Mouse (Mus musculus) limb, embryonic 14.5 days (tissue): ENCODE data around the gene Klhl9. TPM values are rescaled to one million over a fixed set of nuclear protein-coding genes. Genes with fewer than 3 reads are reported as not detected.

Experiments used
- ATAC-seq: fragments of 200-750 bp; cut with Nextera tagmentation; 2 replicates; pipeline ENCODE4 v1.8.0; 2017; ENCODE audit warnings: low read depth, moderate number of reproducible peaks, moderate TSS enrichment; ENCODE audit not compliant: low FRiP score
- DNase-seq: peaks from one replicate; pipeline ENCODE4 v3.0.0-alpha.2; 2015; ENCODE audit warnings: low spot score
- H3K27ac ChIP-seq: fragments of 300-500 bp; sonication (generic); replicated peaks from 2 replicates; pipeline ENCODE4 v1.5.1; 2014; ENCODE audit warnings: low read depth, mild to moderate bottlenecking, low read length, moderate library complexity, mixed read lengths
- H3K27me3 ChIP-seq: fragments of 300-500 bp; sonication (generic); 2 replicates; pipeline ENCODE4 v1.6.1; 2014; ENCODE audit warnings: low read length, mixed read lengths; ENCODE audit not compliant: control insufficient read depth, insufficient read depth
- H3K36me3 ChIP-seq: fragments of 300-500 bp; sonication (generic); 2 replicates; pipeline ENCODE4 v1.6.1; 2014; ENCODE audit warnings: mild to moderate bottlenecking, low read length, moderate library complexity, mixed read lengths; ENCODE audit not compliant: control insufficient read depth, insufficient read depth
- H3K4me1 ChIP-seq: fragments of 300-500 bp; sonication (generic); 2 replicates; pipeline ENCODE4 v1.6.1; 2014; ENCODE audit warnings: antibody characterized with exemption, low read length, mixed read lengths; ENCODE audit not compliant: control insufficient read depth, insufficient read depth
- H3K4me2 ChIP-seq: fragments of 300-500 bp; sonication (generic); replicated peaks from 2 replicates; pipeline ENCODE4 v1.6.1; 2014; ENCODE audit warnings: low read depth, mild to moderate bottlenecking, low read length, moderate library complexity; ENCODE audit not compliant: severe bottlenecking
- H3K4me3 ChIP-seq: fragments of 300-500 bp; sonication (generic); replicated peaks from 2 replicates; pipeline ENCODE4 v1.5.1; 2014; ENCODE audit warnings: low read length
- H3K9ac ChIP-seq: fragments of 300-500 bp; sonication (generic); 2 replicates; pipeline ENCODE4 v1.6.1; 2014; ENCODE audit warnings: mild to moderate bottlenecking, low read depth, low read length, moderate library complexity; ENCODE audit not compliant: severe bottlenecking
- H3K9me3 ChIP-seq: fragments of 300-500 bp; sonication (generic); 2 replicates; pipeline ENCODE4 v1.6.1; 2016; ENCODE audit warnings: low read length; ENCODE audit not compliant: control insufficient read depth
- POLR2A ChIP-seq: fragments of 200-500 bp; IDR thresholded peaks from 2 replicates; pipeline ENCODE4 v1.8.0; 2012; ENCODE audit warnings: inconsistent platforms, mild to moderate bottlenecking, moderate library complexity, borderline replicate concordance; ENCODE audit not compliant: insufficient read depth, insufficient read length; ENCODE audit errors: extremely low read depth
- WGBS: fragments of 180-500 bp; shearing (Covaris S2); extraction: QIAGEN DNeasy Blood & Tissue Kit; methylation state at CpG from one replicate; pipeline ENCODE4 v1.1.7; 2014; 5-methylcytosine and 5-hydroxymethylcytosine counted together
- polyA plus RNA-seq, 2 experiments: library from polyadenylated mRNA; depleted of rRNA in 1 of 2; stranded (reverse) in 1 of 2; unstranded in 1 of 2; fragments of >200 nt; fragmentation: Nextera tagmentation in 1 of 2; extraction: Ambion mirVana in 1 of 2; gene quantifications; 2 replicates each; pipeline versions ENCODE4 v1.2.1 to v1.2.3; 2012 to 2014

The Klhl9 gene
- polyA plus RNA-seq, 2 experiments = 41.4 to 127 TPM

DNA sequence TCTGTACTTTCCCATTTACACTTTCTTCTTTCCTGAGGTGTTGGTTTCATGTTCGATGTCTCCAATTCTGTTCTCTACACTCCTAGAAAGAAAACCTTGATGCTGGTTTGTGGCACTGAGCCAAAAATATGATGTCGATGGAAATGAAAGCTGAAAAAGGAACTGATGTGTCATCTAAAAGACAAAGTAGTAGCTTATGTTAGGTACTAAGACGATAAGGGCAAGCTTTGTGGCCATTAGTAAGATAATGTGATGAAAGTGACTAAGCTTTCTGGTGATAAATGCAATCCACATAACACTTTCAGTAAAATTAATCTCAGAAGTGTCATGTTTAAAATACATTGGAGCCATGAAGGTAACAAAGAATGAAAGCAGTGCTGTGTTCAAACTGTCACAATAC, 40.9 kb downstream of the Klhl9 start:
- no peak overlapping the region for H3K9ac ChIP-seq
- no peaks in the 10 kb centered on the region for H3K27me3 ChIP-seq
- H3K27ac ChIP-seq = no peak overlapping the region
- DNase-seq (no peak), ATAC-seq (no peak)
- H3K4me1 ChIP-seq = no peaks in the 10 kb centered on the region
- no peak overlapping the region for H3K4me3 ChIP-seq
- no peaks in the 10 kb centered on the region for H3K9me3 ChIP-seq
- no peak for TF ChIP-seq POLR2A
- H3K4me2 ChIP-seq = no peak overlapping the region
- no peaks in the 10 kb centered on the region for H3K36me3 ChIP-seq
- 70% methylated on average over 3 of the region's 3 CpGs for WGBS

GRCm38 (mm10) chr4:88680362-88680761, 41.9 kb downstream of the Klhl9 start:
- Histone ChIP-seq H3K36me3 (no peaks in the 10 kb centered on the region), H3K4me2 (no peak overlapping the region), H3K9ac (no peak overlapping the region), H3K27me3 (no peaks in the 10 kb centered on the region), H3K9me3 (no peaks in the 10 kb centered on the region), H3K27ac (no peak overlapping the region), H3K4me1 (no peaks in the 10 kb centered on the region), H3K4me3 (no peak overlapping the region)
- ATAC-seq (no peak), DNase-seq (peak; percentile 62)
- no peak for TF ChIP-seq POLR2A
- 44% methylated on average over 8 of the region's 8 CpGs for WGBS

DNA sequence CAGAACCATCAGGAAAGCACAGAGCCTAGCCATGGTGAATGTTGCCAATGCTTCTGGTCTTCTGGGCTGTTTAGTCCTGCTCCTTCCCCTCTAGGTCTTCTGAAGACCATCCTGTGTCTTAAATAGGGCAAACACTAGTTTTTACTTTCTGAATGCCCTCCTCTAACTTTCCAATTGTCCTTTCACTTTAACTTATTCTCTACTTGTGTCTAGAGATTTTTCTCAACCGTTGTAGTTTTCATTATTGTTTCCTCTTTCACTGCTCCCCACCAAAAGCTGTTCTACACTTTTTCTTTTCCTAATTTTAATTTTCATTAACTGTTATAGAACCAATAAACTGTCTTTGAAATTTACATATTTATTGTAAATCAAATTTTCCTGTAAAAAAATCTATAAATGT, 45.4 kb downstream of the Klhl9 start, which contains the start of gene Ifna16:
Ifna16 (minus strand) TSS at position 101 of the 400 bp plus-strand sequence.
- Histone ChIP-seq H3K9me3 (no peaks in the 10 kb centered on the region), H3K4me1 (no peaks in the 10 kb centered on the region), H3K4me2 (no peak within 1 kb of the TSS), H3K9ac (no peak within 1 kb of the TSS), H3K27ac (no peak within 1 kb of the TSS), H3K27me3 (no peaks in the 10 kb centered on the region), H3K36me3 (no peaks in the 10 kb centered on the region), H3K4me3 (no peak within 1 kb of the TSS)
- TF ChIP-seq POLR2A = no peak
- WGBS = 72% methylated on average over 1 of the region's 1 CpGs
- ATAC-seq (no peak), DNase-seq (no peak)

Other genes starting within 250 kb of the Klhl9 start
Only the 30 nearest of the 32 such genes appear.
- not detected in 2 replicates for gene Ifna14, start 150.7 kb downstream of the Klhl9 start, polyA plus RNA-seq (2012; rRNA removed)
- gene Ifna14, start 150.7 kb downstream of the Klhl9 start, polyA plus RNA-seq (2014; fragmentation: Nextera tagmentation; extraction: Ambion mirVana) = not detected in 2 replicates
- not detected in 2 replicates for gene Ifna9, start 130.1 kb downstream of the Klhl9 start, polyA plus RNA-seq (2012; rRNA removed)
- not detected in 2 replicates for gene Ifna9, start 130.1 kb downstream of the Klhl9 start, polyA plus RNA-seq (2014; fragmentation: Nextera tagmentation; extraction: Ambion mirVana)
- not detected in 2 replicates for gene Ifna12, start 119.1 kb downstream of the Klhl9 start, polyA plus RNA-seq (2012; rRNA removed)
- not detected in 2 replicates for gene Ifna12, start 119.1 kb downstream of the Klhl9 start, polyA plus RNA-seq (2014; fragmentation: Nextera tagmentation; extraction: Ambion mirVana)
- not detected in 2 replicates for gene C87499, start 88.1 kb downstream of the Klhl9 start, polyA plus RNA-seq (2012; rRNA removed)
- not detected in 2 replicates for gene C87499, start 88.1 kb downstream of the Klhl9 start, polyA plus RNA-seq (2014; fragmentation: Nextera tagmentation; extraction: Ambion mirVana)
- gene Ifna13, start 78.0 kb downstream of the Klhl9 start, polyA plus RNA-seq (2012; rRNA removed) = not detected in 2 replicates
- gene Ifna13, start 78.0 kb downstream of the Klhl9 start, polyA plus RNA-seq (2014; fragmentation: Nextera tagmentation; extraction: Ambion mirVana) = not detected in 2 replicates
- gene Ifna16, start 45.5 kb downstream of the Klhl9 start, polyA plus RNA-seq (2012; rRNA removed) = not detected in 2 replicates
- gene Ifna16, start 45.5 kb downstream of the Klhl9 start, polyA plus RNA-seq (2014; fragmentation: Nextera tagmentation; extraction: Ambion mirVana) = not detected in 2 replicates
- not detected in 2 replicates for gene Ifna2, start 38.6 kb downstream of the Klhl9 start, polyA plus RNA-seq (2012; rRNA removed)
- gene Ifna2, start 38.6 kb downstream of the Klhl9 start, polyA plus RNA-seq (2014; fragmentation: Nextera tagmentation; extraction: Ambion mirVana) = not detected in 2 replicates
- 0.09 TPM in 1 of 2 replicates, not detected in the other for gene Ifnab, start 31.1 kb downstream of the Klhl9 start, polyA plus RNA-seq (2012; rRNA removed)
- gene Ifnab, start 31.1 kb downstream of the Klhl9 start, polyA plus RNA-seq (2014; fragmentation: Nextera tagmentation; extraction: Ambion mirVana) = not detected in 2 replicates
- gene Gm26566, start 660 bp downstream of the Klhl9 start, polyA plus RNA-seq (2012; rRNA removed) = 0.63 and 0.86 TPM in 2 replicates
- 0.70 and 2.0 TPM in 2 replicates for gene Gm26566, start 660 bp downstream of the Klhl9 start, polyA plus RNA-seq (2014; fragmentation: Nextera tagmentation; extraction: Ambion mirVana)
- gene Gm13271, start 32.4 kb upstream of the Klhl9 start, polyA plus RNA-seq (2012; rRNA removed) = not detected in 2 replicates
- gene Gm13271, start 32.4 kb upstream of the Klhl9 start, polyA plus RNA-seq (2014; fragmentation: Nextera tagmentation; extraction: Ambion mirVana) = not detected in 2 replicates
- gene Gm13283, start 37.7 kb upstream of the Klhl9 start, polyA plus RNA-seq (2012; rRNA removed) = 0.13 and 0.24 TPM in 2 replicates
- gene Gm13283, start 37.7 kb upstream of the Klhl9 start, polyA plus RNA-seq (2014; fragmentation: Nextera tagmentation; extraction: Ambion mirVana) = 0.21 TPM in 1 of 2 replicates, not detected in the other
- gene Gm13290, start 51.4 kb upstream of the Klhl9 start, polyA plus RNA-seq (2012; rRNA removed) = not detected in 2 replicates
- 0.33 and 0.48 TPM in 2 replicates for gene Gm13290, start 51.4 kb upstream of the Klhl9 start, polyA plus RNA-seq (2014; fragmentation: Nextera tagmentation; extraction: Ambion mirVana)
- not detected in 2 replicates for gene Gm13289, start 54.5 kb upstream of the Klhl9 start, polyA plus RNA-seq (2012; rRNA removed)
- gene Gm13289, start 54.5 kb upstream of the Klhl9 start, polyA plus RNA-seq (2014; fragmentation: Nextera tagmentation; extraction: Ambion mirVana) = not detected in 2 replicates
- 0.16 TPM in 1 of 2 replicates, not detected in the other for gene Gm13272, start 57.4 kb upstream of the Klhl9 start, polyA plus RNA-seq (2012; rRNA removed)
- gene Gm13272, start 57.4 kb upstream of the Klhl9 start, polyA plus RNA-seq (2014; fragmentation: Nextera tagmentation; extraction: Ambion mirVana) = not detected in 2 replicates
- gene Ifnz, start 59.7 kb upstream of the Klhl9 start, polyA plus RNA-seq (2012; rRNA removed) = 0.10 and 0.17 TPM in 2 replicates
- gene Ifnz, start 59.7 kb upstream of the Klhl9 start, polyA plus RNA-seq (2014; fragmentation: Nextera tagmentation; extraction: Ambion mirVana) = 0.25 TPM in 1 of 2 replicates, not detected in the other
- 0.14 and 0.44 TPM in 2 replicates for gene Gm13276, start 63.2 kb upstream of the Klhl9 start, polyA plus RNA-seq (2012; rRNA removed)
- not detected in 2 replicates for gene Gm13276, start 63.2 kb upstream of the Klhl9 start, polyA plus RNA-seq (2014; fragmentation: Nextera tagmentation; extraction: Ambion mirVana)
- gene Gm13277, start 66.2 kb upstream of the Klhl9 start, polyA plus RNA-seq (2012; rRNA removed) = not detected in 2 replicates
- gene Gm13277, start 66.2 kb upstream of the Klhl9 start, polyA plus RNA-seq (2014; fragmentation: Nextera tagmentation; extraction: Ambion mirVana) = not detected in 2 replicates
- not detected in 2 replicates for gene Gm13278, start 69.1 kb upstream of the Klhl9 start, polyA plus RNA-seq (2012; rRNA removed)
- not detected in 2 replicates for gene Gm13278, start 69.1 kb upstream of the Klhl9 start, polyA plus RNA-seq (2014; fragmentation: Nextera tagmentation; extraction: Ambion mirVana)
- 0.47 TPM in 1 of 2 replicates, not detected in the other for gene Gm13275, start 72.0 kb upstream of the Klhl9 start, polyA plus RNA-seq (2012; rRNA removed)
- gene Gm13275, start 72.0 kb upstream of the Klhl9 start, polyA plus RNA-seq (2014; fragmentation: Nextera tagmentation; extraction: Ambion mirVana) = not detected in 2 replicates
- gene Gm13279, start 74.9 kb upstream of the Klhl9 start, polyA plus RNA-seq (2012; rRNA removed) = not detected in 2 replicates
- not detected in 2 replicates for gene Gm13279, start 74.9 kb upstream of the Klhl9 start, polyA plus RNA-seq (2014; fragmentation: Nextera tagmentation; extraction: Ambion mirVana)
- gene Gm13285, start 77.2 kb upstream of the Klhl9 start, polyA plus RNA-seq (2012; rRNA removed) = not detected in 2 replicates
- 0.65 and 1.3 TPM in 2 replicates for gene Gm13285, start 77.2 kb upstream of the Klhl9 start, polyA plus RNA-seq (2014; fragmentation: Nextera tagmentation; extraction: Ambion mirVana)
- 0.47 TPM in 1 of 2 replicates, not detected in the other for gene Gm13287, start 80.8 kb upstream of the Klhl9 start, polyA plus RNA-seq (2012; rRNA removed)
- gene Gm13287, start 80.8 kb upstream of the Klhl9 start, polyA plus RNA-seq (2014; fragmentation: Nextera tagmentation; extraction: Ambion mirVana) = not detected in 2 replicates
- gene Gm13288, start 83.1 kb upstream of the Klhl9 start, polyA plus RNA-seq (2012; rRNA removed) = 0.04 and 0.09 TPM in 2 replicates
- gene Gm13288, start 83.1 kb upstream of the Klhl9 start, polyA plus RNA-seq (2014; fragmentation: Nextera tagmentation; extraction: Ambion mirVana) = not detected in 2 replicates
- not detected in 2 replicates for gene Ifna7, start 93.8 kb upstream of the Klhl9 start, polyA plus RNA-seq (2012; rRNA removed)
- not detected in 2 replicates for gene Ifna7, start 93.8 kb upstream of the Klhl9 start, polyA plus RNA-seq (2014; fragmentation: Nextera tagmentation; extraction: Ambion mirVana)
- gene Ifna11, start 97.5 kb upstream of the Klhl9 start, polyA plus RNA-seq (2012; rRNA removed) = not detected in 2 replicates
- not detected in 2 replicates for gene Ifna11, start 97.5 kb upstream of the Klhl9 start, polyA plus RNA-seq (2014; fragmentation: Nextera tagmentation; extraction: Ambion mirVana)
- gene Ifna6, start 105.0 kb upstream of the Klhl9 start, polyA plus RNA-seq (2012; rRNA removed) = not detected in 2 replicates
- gene Ifna6, start 105.0 kb upstream of the Klhl9 start, polyA plus RNA-seq (2014; fragmentation: Nextera tagmentation; extraction: Ambion mirVana) = not detected in 2 replicates
- not detected in 2 replicates for gene Ifna5, start 113.1 kb upstream of the Klhl9 start, polyA plus RNA-seq (2012; rRNA removed)
- not detected in 2 replicates for gene Ifna5, start 113.1 kb upstream of the Klhl9 start, polyA plus RNA-seq (2014; fragmentation: Nextera tagmentation; extraction: Ambion mirVana)
- gene Ifna4, start 119.4 kb upstream of the Klhl9 start, polyA plus RNA-seq (2012; rRNA removed) = not detected in 2 replicates
- not detected in 2 replicates for gene Ifna4, start 119.4 kb upstream of the Klhl9 start, polyA plus RNA-seq (2014; fragmentation: Nextera tagmentation; extraction: Ambion mirVana)
- gene Ifna1, start 127.6 kb upstream of the Klhl9 start, polyA plus RNA-seq (2012; rRNA removed) = not detected in 2 replicates
- not detected in 2 replicates for gene Ifna1, start 127.6 kb upstream of the Klhl9 start, polyA plus RNA-seq (2014; fragmentation: Nextera tagmentation; extraction: Ambion mirVana)
- gene Ifne, start 157.7 kb upstream of the Klhl9 start, polyA plus RNA-seq (2012; rRNA removed) = not detected in 2 replicates
- gene Ifne, start 157.7 kb upstream of the Klhl9 start, polyA plus RNA-seq (2014; fragmentation: Nextera tagmentation; extraction: Ambion mirVana) = not detected in 2 replicates